Mouse (Mus musculus) midbrain, embryonic 11.5 days (tissue): ENCODE results near the gene Gm20809. TPM values are rescaled to one million over a fixed set of nuclear protein-coding genes. Genes with fewer than 3 reads are reported as not detected.
"Not testable (repeated sequence)": the region's sequence is repeated elsewhere in the genome, so short reads cannot be mapped to it uniquely, and the experiment has no call there.

Source experiments
- ATAC-seq: fragments of 200-750 bp; cut with Nextera tagmentation; 2 replicates; pipeline ENCODE4 v1.8.0; 2017; ENCODE audit warnings: moderate TSS enrichment, moderate library complexity; ENCODE audit not compliant: low FRiP score
- DNase-seq: peaks from one replicate; pipeline ENCODE4 v3.0.0; 2015; ENCODE audit warnings: low spot score; ENCODE audit errors: missing footprints
- H3K27ac ChIP-seq: fragments of 300-500 bp; sonication (generic); 2 replicates; pipeline ENCODE4 v1.5.1; 2014; ENCODE audit warnings: low read depth, low read length
- H3K27me3 ChIP-seq: fragments of 300-500 bp; sonication (generic); 2 replicates; pipeline ENCODE4 v1.6.1; 2014; ENCODE audit warnings: mild to moderate bottlenecking, low read length, moderate library complexity, mixed read lengths; ENCODE audit not compliant: control insufficient read depth, insufficient read depth
- H3K36me3 ChIP-seq: fragments of 300-500 bp; sonication (generic); 2 replicates; pipeline ENCODE4 v1.6.1; 2014; ENCODE audit warnings: mild to moderate bottlenecking, low read length, moderate library complexity, mixed read lengths; ENCODE audit not compliant: control insufficient read depth, insufficient read depth
- H3K4me1 ChIP-seq: fragments of 300-500 bp; sonication (generic); 2 replicates; pipeline ENCODE4 v1.6.1; 2014; ENCODE audit warnings: low read length; ENCODE audit not compliant: control insufficient read depth, insufficient read depth
- H3K4me2 ChIP-seq: fragments of 300-500 bp; sonication (generic); 2 replicates; pipeline ENCODE4 v1.6.1; 2014; ENCODE audit warnings: mild to moderate bottlenecking, moderate library complexity
- H3K4me3 ChIP-seq: fragments of 300-500 bp; sonication (generic); 2 replicates; pipeline ENCODE4 v1.5.1; 2014; ENCODE audit warnings: low read depth, low read length
- H3K9ac ChIP-seq: fragments of 300-500 bp; sonication (generic); 2 replicates; pipeline ENCODE4 v1.6.1; 2014; ENCODE audit warnings: low read length
- H3K9me3 ChIP-seq: fragments of 300-500 bp; sonication (generic); 2 replicates; pipeline ENCODE4 v1.6.1; 2016; ENCODE audit warnings: low read length; ENCODE audit not compliant: control insufficient read depth
- WGBS: fragments of 180-500 bp; shearing (Covaris S2); extraction: QIAGEN DNeasy Blood & Tissue Kit; methylation state at CpG from one replicate; pipeline ENCODE4 v1.1.7; 2014; 5-methylcytosine and 5-hydroxymethylcytosine counted together
- polyA plus RNA-seq: library from polyadenylated mRNA; unstranded; fragments of >200 nt; fragmentation: Nextera tagmentation; extraction: Ambion mirVana; gene quantifications from 2 replicates; pipeline ENCODE4 v1.2.1, GENCODE M21; 2014

Gene Gm20809
- not detected in 2 replicates for polyA plus RNA-seq

DNA sequence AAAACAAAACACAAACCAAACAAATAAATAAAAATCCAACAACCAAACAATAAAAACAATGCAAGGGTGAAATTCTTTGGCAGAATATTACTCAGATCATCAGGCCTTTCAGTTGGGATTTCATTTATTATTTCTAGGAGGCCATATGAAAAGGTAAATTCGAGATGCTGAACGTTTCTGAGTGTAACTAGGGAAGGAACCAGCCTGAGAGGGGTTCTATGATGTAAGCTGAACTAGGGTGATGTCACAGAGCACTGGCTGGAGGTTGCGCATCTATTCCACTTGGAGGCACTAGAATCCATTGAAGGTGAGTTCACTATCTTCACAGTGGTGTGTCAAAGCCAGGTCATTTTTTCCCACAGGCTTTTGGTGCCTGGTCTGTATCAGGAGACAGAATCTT is at the start of gene Gm20809:
TSS of gene Gm20809 (plus strand) at position 301 of the 400 bp plus-strand sequence.
- H3K36me3 ChIP-seq, H3K9me3 ChIP-seq, DNase-seq, H3K27me3 ChIP-seq, ATAC-seq, H3K4me2 ChIP-seq, H3K27ac ChIP-seq, H3K4me1 ChIP-seq, H3K9ac ChIP-seq, H3K4me3 ChIP-seq: not testable (repeated sequence)
- WGBS = no CpG with 5 or more reads among the region's 3 CpGs
